Mouse (Mus musculus): ENCODE measurements around the gene Insr. TPM values are rescaled to one million over a fixed set of nuclear protein-coding genes. Genes with fewer than 3 reads are reported as not detected.

Gene Insr
- polyA plus RNA-seq, 1 experiment: 16.8 TPM

DNA sequence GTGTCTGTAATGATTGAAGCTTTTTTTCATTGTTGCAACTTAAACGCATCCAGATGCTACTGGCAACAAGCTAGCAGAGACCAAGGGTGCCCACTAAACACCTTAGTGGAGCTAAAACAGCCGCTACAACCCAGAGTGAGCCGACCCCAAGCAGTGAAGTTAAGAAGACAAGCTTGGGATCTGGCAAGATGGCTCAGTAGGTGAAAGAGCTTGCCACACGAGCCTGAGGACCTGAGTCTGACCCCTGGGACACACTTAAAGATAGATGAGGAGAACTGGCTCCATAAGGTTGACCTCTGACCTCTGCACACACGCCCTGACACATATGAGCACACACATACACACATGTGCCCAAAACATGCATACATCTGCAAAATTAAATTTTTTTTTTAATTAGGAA lies 4.2 kb downstream of the Insr start:
- no peak for DNase-seq (ENCODE audit: low spot score)

DNA sequence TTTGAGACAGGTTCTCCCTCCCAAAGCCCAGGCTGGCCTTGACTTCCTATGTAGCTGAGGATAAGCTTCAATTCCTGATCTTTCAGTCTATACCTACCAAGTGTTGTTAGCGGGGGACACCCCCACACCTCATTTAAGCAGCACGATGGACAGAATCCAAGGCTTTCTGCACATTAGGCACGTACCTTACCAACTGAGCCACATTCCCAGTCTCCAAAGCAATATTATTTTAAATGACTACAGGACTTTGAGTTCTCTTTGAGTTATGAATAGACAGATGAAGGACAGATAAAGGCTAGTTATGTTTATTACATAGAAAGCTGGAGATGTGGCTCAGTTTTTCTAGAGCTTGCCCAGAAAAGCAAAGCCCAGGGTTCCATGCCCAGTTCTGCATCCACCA lies 5.6 kb downstream of the Insr start:
- no peak for DNase-seq (ENCODE audit: low spot score)

DNA sequence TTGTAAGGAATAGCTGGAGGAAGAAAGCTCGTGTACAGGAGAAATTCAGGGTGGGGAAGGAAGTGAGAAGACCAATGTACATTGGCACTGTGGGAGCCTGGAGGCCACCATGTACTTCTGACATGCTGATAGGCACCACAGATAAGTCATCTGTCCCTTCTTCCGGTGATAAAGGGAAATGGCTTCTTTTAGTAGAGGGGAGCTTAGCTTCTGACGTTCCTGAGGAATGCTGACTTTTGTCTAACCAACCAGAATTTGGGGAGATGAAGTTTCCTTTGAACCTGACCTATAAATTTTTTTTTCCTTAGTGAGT lies 12.0 kb downstream of the Insr start:
- no peak for DNase-seq (ENCODE audit: low spot score)

DNA sequence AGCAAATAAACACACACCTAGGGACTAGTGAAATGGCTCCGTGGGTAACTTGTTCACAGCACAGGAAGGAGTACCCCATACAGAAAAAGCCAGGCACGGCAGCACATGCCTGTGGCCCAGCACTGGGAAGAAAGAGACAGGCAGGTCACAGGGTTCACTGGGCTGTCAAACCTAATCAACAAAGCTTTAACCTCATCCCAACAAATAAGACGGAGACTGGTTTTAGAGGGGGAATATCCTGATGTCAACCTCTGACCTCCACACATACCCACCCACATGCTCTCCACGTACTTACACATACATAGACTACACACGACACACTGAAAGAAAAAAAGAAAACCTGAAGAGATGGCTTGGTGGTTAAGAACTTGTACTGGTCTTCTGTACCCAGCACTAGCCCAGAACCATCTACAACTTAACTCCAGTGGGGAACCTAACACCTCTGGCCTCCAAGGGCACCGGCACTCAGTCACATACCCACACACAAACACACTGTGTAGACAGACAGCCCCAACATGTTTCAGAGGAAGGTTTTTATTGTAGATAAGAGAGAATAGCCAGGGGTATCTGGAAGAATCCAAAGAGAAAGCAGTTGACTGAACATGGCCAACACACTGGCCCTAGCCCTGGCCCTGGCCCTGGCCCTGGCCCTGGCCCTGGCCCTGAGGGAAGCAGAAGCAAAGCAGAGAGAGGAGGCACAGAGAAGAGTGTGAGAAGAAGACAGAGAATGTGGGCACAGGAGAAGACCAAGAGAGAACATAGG lies 12.6 kb downstream of the Insr start:
- no peak for DNase-seq (ENCODE audit: low spot score)

DNA sequence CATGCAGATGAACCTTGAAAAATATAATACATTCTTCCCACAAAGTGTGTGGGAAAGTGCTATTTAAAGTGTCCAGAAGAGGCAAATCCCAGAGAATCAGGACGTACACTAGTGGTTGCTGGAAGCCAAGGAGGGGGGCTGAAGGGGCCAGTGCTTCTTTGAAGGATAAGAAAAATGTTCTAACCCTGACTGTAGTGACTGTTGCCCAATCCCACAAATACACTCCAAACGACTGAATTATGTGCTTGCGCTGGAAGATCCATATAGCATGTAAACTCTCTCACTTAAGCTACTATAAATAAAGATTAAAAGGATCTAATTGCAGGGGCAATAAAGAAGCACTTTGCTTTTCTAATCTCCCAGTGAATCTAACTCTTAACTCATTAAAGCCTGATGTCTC lies 14.2 kb downstream of the Insr start:
- no peak for DNase-seq (ENCODE audit: low spot score)

DNA sequence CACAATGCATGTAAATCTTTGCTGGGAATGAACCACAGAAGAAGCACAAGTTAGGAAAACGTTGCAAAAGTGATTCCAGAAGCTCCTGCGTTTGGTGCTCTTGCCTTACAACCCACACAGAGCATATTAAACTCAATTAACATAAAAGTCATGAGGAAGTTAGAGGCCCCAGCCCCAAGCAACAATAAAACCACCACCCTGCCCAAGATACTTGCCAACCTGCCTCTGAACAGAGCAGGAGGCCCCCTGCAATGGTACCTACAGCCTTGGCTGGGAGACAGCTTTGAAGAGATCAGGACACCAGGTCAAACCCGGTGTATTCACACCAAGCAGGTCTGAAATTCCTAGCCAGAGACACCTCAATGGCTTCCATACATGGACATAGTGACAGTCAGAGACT lies 16.6 kb downstream of the Insr start:
- DNase-seq (ENCODE audit: low spot score): no peak

DNA sequence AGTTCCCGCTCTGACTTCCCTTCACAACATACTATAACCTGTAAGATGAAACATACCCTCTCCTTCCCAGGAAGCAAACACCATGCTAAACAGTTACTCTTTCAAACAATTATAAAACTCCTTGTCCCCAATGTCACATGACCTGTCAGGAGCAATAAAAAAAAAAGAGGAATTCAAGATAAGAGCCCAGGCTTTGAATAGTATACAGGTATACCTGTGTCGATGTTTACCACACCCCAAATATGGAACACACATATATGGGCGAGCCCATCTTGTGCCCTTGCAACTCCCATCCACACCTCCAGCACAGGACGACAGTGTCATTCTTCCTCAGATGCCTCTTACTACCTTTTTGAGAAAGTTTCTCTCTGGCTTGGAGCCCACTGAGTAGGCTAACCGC lies 18.3 kb downstream of the Insr start:
- no peak for DNase-seq (ENCODE audit: low spot score)

DNA sequence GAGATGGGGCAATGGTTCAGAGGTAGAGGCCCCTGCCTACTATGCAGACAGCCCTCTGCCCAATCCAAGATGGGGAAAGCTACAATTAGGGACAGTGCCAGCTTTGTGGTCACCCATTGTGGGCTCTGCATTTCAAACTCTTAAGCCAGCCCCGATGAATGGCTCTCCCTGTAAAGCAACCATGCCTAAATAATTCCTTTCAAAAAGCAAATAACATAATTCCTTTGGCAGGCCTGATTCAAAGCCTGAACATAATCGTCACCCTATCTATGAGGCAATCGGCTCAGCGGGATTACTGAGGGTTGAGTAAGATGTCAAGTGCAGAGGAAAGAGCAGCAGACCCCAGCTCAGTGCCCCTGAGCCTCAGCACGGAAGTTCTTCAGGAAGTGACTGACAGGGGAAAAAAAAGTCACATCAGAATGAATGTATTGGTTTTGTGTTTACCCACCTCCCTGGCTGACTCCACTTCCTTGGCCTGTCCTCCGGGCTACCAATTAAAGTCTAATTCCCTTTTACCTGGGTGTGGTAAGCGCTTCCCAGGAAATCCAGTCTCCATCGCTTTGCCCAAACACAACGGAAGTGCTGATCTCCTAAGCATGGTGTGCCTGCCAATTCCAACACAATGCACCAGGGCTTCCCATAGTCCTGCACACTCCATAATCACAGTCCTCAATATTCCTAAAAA lies 19.1 kb downstream of the Insr start:
- no peak for DNase-seq (ENCODE audit: low spot score)

DNA sequence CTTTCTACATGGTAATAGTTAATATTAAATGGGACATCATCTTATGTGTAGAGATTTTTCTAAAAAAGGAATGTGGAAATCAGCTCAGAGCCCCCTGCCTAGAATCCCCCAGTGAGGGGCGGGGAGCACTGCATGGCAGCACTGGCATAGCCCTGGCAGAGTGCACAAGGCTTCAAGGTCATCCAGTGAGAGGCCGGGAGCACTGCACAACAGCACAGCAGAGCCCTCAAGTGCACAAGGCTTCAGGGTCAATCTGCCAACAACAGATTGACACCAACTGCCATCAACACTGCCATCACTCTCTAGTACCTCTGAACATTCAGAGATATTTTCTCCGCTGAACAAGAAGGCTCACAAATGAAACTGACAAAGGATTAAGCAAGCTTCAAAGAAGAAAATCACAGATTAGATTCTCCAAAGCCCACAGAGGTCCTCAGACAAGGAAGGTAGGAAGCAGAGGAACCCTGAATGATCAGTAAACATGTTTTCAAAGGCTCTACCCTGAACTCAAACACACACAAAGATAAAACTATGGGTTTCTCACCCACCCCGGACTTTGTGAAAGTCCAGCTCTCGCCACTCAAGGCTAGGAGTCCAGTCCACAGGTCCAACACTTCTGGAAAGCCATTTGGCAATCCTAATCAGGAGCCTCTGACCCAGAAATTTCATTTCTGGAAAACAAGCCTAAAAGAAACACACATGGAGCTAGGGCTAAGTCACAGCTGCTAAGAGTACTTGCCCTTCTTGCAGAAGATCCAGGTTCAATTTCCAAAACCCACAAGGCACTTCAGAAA lies 23.1 kb downstream of the Insr start:
- no peak for DNase-seq (ENCODE audit: low spot score)

DNA sequence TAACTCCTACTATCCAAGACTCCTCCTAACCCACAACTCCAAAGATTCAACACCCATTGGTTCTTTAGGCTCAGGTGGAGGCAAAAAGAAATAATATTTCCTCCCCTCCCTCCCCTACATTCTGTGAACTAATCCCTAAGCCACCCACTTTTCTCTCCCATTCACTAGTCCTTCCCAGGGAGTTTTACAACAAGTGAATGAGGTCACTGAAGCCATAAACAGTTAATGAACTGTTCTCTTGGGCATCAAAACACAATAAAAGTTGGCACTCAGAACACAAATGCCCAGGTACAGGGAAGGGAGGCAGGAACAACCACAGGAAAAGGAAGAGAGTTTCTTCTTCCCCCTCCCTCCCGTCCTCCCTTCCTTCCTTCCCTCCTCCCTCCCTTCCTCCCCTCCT lies 24.1 kb downstream of the Insr start:
- no peak for DNase-seq (ENCODE audit: low spot score)

DNA sequence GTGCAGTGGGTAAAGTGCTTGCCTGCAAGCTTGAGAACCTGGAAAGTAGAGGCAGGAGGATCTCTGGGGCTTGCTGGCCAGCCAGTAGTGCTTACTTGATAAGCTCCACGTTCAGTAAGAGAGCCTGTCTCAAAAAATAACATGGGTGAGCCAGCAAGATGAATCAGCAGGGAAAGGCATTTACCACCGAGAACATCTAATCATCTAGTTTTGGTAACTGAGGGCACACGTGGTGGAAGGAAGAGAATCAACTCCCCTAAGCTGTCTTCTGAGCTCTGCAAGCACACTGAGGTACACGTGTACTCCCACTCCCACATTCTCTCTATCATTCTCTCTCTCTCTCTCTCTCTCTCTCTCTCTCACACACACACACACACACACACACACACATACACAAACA lies 26.2 kb downstream of the Insr start:
- DNase-seq (ENCODE audit: low spot score): no peak

DNA sequence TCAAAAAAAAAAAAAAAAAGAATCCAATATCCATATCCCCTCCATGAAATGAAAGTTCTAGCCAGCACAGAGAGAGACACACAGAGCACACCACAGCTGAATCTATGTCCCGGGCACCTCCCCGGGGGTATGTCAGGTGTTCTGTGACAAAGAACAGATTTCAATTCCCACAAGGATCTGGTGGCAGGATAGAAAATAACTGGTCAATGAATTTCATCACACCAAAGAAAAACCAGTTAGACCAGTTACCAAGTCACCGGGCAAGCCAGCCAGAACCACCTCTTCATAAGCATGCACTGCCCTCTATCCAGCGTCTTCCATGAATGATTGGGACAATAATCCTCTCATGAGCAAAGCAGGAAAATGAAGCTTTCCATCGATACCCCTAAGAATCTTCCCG lies 26.8 kb downstream of the Insr start:
- DNase-seq (ENCODE audit: low spot score): no peak

DNA sequence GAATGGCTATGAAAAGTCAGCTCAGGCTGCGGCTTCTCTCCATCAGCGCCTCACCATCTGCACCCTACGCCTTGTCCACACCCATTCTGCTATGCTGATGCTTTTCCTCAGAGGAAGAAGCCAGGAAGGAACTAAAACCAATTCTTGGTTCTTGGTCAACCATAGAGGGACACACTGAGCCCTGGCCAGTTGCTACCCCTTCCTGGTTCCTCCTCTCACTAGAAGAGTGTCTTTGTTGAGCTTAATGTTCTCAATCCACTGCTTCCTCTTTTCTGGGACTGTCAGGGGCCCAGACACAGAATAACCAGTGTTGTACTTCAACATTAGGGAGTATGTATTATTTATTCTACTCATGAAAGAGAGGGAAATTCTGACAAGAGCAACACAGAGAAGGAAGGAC lies 28.3 kb downstream of the Insr start:
- DNase-seq (ENCODE audit: low spot score): no peak

DNA sequence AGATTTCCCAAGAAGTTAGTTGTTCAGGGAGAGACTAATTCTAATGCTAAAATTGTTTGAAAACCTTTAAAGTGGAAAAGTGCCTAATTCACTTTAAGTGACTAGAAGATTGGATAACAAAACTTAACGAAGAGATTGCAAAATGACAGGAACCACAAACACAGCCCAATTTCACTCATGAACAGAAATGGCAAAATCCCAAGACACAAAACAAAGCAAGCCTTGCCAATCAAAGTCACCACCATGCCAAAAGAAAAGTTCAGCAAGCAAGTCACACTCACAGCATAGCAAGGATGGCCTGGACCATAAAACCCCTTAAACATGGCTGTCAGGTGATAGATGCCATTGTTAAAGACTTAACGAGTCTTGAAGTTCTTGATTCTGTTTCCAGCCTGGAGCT lies 29.5 kb downstream of the Insr start:
- DNase-seq (ENCODE audit: low spot score): no peak

DNA sequence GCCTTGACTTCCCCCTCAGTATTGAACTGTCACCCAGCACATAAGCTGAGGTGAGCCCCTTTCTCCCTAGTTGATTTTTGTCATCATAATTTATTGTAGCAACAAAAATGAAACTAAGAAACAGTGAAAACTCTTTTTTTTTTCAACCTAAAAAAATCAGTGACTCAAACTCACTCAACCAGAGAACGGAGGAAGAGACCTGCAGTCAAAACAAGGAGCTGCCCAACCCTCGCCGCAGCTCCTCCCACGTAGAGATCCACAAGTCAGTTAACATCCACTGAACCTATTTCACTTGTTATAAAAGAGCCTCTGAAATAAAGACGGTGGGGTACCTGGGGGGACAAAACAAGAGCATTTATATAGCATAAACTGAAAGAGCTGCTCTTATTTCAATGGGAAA lies 30.7 kb downstream of the Insr start:
- DNase-seq (ENCODE audit: low spot score): no peak

DNA sequence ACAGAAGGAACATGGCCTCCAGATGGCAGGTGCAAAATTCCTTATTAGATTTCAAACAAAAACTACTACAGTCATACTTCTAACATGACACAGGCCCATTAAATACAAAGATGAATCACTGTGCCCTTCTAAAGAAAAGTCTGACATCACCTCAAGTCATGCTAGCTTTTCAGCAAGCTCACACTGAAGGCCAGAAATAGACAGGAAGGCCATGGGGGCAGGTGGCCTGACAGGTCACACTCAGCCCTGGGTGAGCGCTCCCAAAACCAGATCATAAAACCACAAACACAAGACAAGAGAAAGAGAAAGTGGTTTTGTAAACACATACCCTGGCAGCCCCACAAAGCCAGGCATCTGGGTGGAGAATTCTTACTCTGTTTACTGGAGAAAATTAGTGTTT lies 32.3 kb downstream of the Insr start:
- no peak for DNase-seq (ENCODE audit: low spot score)

DNA sequence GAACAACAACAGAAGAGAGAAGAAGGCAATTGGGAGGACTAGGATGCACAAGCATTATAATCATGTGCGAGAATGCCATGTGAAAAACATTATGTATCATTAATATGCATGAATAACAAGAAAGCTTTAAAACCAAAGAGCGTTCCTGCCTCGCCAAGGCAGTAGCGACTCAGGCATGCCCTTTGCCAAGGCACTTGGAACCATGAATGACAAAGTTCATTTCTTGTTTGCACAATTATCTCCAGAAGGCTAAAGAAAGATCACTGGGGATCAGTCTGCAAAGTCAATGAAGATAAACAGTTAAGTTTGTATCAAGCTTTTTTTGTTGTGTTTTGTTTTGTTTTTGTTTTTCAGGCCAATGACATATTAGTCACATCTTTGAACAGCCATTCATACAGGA lies 36.2 kb downstream of the Insr start:
- no peak for DNase-seq (ENCODE audit: low spot score)

DNA sequence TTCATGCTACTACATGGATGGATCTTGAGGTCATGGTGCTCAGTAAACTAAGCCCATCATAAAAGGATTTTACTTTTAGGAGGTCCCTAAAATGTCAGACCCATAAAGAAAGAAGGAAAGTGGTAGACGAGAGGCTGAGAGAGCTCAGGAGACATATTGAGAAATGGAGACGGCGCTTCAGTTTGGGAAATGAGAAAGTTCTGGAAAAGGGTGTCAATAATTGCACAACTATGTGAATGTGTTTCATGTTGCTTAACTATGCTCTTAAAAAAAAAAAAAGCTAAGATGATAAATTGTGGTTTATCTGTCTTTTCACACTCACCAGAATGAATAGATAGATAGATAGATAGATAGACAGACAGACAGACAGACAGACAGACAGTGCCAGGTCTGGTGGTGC lies 38.7 kb downstream of the Insr start:
- no peak for DNase-seq (ENCODE audit: low spot score)

DNA sequence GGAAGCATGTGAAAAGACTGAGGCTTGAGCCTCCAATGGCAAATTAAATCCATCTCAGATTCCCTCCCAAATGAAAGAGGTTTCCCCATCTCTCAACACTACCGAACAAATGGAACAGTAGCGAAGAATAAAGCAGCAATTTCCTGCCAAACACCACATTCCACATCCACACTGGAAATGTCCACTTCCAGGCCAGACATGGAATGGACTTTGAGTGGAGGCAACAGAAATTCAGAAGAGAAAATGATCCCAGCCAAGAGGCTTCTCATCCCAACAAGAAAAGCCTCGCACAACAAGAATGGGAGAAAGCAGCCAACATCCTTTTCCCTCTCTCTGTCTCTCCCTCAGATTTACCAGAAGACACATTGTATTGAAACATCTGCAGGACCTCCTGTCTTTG lies 39.8 kb downstream of the Insr start:
- DNase-seq (ENCODE audit: low spot score): no peak

DNA sequence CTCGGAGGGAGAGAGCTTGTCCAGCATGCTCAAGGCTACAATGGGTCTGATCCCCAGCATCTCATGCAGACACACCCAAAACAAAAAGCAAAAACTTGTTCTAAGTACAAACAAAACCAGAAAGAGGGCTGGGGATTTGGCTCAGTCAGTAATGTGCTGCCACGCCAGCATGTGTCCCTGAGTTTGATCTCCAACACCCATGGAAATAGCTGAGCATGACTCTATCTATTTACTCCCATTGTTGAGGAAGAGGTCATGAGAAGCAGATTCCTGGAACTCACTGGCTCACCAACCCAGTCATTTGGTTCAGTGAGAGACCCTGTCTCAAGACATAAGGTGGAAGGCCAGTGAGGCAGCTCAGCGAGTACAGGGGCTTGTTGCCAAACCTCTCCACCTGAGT lies 40.6 kb downstream of the Insr start:
- DNase-seq (ENCODE audit: low spot score): no peak

DNA sequence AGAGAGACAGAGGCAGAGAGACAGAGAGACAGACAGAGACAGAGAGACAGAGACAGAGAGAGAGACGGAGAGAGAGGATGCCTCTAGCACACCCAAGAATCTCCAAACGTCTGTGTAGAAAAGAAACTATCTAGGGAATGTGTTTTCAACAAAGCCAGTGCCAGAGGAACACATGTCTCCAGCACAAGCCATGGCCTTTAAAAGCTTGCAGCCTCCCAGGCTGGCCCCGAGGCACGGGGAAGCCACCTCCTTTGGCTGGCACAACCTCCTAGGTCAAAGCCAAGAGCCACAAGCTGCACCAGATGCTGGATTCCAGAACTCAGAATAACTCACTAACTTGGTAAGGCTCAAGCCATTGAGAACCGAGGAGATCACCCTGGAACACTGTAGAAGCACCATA lies 42.1 kb downstream of the Insr start:
- DNase-seq (ENCODE audit: low spot score): no peak

DNA sequence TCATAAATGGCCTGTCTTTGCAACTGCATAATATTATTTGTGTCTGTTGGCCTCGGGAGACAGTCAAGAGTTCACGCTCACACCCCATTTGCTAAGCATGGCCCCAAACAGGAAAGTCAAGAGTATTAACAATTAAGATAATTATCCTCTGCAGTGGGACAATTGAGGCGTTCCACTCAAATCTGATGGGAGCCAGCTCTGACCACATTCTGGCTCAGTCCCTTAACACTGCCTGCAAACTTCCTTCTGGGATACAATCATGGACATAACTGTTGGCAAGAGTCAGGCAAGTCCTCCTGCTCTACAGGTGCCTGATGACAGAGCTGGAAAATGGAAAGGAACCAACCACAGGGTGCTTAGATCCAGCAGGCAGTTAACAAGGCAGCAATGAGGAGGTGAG lies 43.1 kb downstream of the Insr start:
- no peak for DNase-seq (ENCODE audit: low spot score)

DNA sequence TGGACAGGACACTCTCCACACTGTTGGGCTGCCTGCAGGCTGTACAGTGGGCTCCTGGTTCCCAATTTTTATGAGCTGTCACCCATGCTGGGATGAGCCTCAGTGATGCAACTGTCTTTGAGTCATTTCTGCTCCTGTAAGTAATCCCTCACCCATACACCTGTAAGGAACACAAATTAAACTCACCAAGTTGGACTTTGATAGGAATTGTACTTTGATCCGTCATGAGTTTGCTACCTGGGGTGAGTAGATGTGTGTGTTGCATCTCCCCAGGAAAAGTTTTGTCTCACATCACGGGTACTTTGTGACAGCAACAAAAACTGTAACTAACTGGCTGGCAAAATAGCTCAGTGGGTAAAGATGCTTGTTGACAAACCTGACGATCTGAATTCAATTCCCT lies 44.8 kb downstream of the Insr start:
- DNase-seq (ENCODE audit: low spot score): no peak
